Mouse (Mus musculus): ENCODE results near the gene Uqcrq. TPM values are rescaled to one million over a fixed set of nuclear protein-coding genes. Genes with fewer than 3 reads are reported as not detected.
A peak's percentile ranks its signal among the peaks of the same experiment; 100 is the strongest.

The Uqcrq gene
- polyA plus RNA-seq, 1 experiment from 2014 or later = 797 TPM

DNA sequence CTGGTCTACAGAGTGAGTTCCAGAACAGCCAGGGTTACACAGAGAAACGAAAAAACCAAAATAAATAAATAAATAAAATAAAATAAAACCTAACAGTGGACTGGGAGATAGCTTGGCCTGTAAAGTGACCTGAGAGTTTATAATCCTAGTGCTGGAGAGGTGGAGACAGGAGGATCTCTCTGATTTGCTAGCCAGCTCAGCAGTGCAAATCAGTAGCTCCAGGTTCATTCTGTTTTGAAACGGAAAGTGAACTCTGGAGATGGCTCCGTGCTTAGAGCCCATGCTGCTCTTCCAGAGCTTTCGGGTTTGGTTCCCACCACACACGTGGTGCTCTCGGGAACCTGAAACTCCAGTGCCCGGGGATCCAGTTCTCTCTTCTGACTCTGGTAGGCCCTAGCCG is 17.4 kb upstream of the Uqcrq start:
- no peak overlapping the region for H3K4me2 ChIP-seq

DNA sequence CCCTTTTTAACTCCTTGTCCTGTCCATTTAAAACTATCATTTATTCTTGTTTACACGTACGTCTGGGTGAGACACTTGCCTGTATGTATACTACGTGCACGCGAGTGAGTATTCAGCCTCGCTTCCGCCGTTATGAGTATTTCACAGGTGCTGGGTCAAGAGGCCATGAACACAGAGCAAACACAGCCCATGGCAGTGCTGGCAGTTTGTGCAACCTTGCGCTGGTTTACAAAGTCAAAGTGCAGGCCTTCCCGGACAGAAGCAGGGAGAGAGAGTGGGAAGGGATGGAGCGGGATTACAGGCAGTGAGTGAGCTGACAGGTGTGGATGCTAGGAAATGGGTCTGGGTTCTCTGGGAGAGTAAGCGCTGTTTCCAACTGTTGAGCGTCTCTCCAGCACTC is 15.6 kb upstream of the Uqcrq start:
- H3K9ac ChIP-seq = no peak overlapping the region
- H3K9me3 ChIP-seq = no peaks in the 10 kb centered on the region
- H3K27ac ChIP-seq (replicated peaks) = no peak overlapping the region
- H3K4me3 ChIP-seq = no peak overlapping the region
- H3K4me1 ChIP-seq (replicated peaks) = no peaks in the 10 kb centered on the region
- no peak for ATAC-seq (ENCODE audit: low FRiP score, low read depth)
- 90% methylated on average over 13 of the region's 13 CpGs for WGBS
- no peaks in the 10 kb centered on the region for H3K36me3 ChIP-seq
- no peak overlapping the region for H3K4me2 ChIP-seq
- no peaks in the 10 kb centered on the region for H3K27me3 ChIP-seq

More for the DNA sequence above, 17.4 kb upstream of the Uqcrq start:
- no peak overlapping the region for H3K4me3 ChIP-seq
- H3K4me1 ChIP-seq (replicated peaks) = no peaks in the 10 kb centered on the region
- H3K9me3 ChIP-seq = no peaks in the 10 kb centered on the region
- no peaks in the 10 kb centered on the region for H3K36me3 ChIP-seq
- H3K9ac ChIP-seq = no peak overlapping the region
- 89% methylated on average over 8 of the region's 8 CpGs for WGBS
- H3K27me3 ChIP-seq = no peaks in the 10 kb centered on the region
- no peak for ATAC-seq (ENCODE audit: low FRiP score, low read depth)
- no peak overlapping the region for H3K27ac ChIP-seq (replicated peaks)

DNA sequence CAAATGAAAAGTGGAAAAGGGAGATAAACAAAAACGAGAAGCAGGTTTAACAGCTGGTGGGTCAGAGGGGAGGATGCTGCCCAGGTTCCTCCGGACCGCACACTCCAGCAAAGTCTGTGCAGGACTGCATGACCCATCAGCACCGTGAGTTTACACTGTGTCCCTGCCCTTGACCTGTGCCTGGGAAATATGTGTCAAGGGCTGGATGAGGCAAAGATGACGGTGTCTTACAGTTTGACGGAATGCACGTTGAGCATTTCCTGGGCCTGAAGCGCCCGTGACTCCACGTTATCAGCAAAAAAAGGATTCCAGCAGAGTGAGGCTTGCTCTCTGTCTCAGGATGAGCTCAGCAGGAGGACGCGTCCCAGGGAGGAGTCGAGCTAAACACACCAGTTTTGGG is 14.9 kb upstream of the Uqcrq start:
- Histone ChIP-seq H3K4me1 (replicated peaks) (no peaks in the 10 kb centered on the region), H3K4me2 (no peak overlapping the region), H3K9me3 (no peaks in the 10 kb centered on the region), H3K36me3 (no peaks in the 10 kb centered on the region), H3K27ac (replicated peaks) (no peak overlapping the region), H3K27me3 (no peaks in the 10 kb centered on the region), H3K9ac (no peak overlapping the region), H3K4me3 (no peak overlapping the region)
- no peak for ATAC-seq (ENCODE audit: low FRiP score, low read depth)
- 62% methylated on average over 13 of the region's 13 CpGs for WGBS

DNA sequence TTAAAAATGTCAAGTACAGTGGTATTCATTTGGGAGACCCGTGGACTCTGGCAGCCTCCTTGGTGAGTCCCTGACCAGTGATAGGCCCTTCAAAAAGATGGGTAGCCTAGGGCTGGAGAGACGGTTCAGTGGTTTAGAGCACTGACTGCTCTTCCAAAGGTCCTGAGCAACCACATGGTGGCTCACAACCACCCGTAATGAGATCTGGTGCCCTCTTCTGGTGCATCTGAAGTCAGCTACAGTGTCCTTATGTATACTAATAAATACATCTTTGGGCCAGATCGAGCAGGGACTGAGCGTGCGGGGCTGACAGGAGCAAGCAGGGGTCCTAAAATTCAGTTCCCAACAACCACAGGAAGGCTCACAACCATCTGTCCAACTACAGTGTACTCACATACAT is 13.2 kb upstream of the Uqcrq start:
- WGBS = 37% methylated on average over 6 of the region's 6 CpGs
- no peak for ATAC-seq (ENCODE audit: low FRiP score, low read depth)

DNA sequence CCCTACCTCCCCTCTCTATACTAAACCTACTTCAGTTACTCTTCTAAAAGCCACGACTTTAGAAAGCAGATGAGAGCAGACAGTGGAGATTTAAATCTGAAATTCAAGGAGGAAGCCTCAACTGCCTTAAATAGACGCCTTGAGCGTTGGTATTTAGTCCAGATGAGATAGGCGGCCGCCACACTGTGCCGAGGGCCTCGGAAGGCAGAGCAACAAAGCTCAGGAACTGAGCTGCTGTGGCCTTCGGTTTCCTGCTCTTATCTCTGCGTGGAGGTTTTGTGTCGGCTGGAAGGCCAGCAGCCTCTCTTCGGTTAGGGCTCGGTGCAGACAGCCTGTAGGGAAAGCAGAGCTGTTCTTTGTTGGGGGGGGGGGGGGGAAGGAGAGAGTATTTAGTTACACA is 11.3 kb upstream of the Uqcrq start:
- Histone ChIP-seq H3K27ac (replicated peaks) (no peak overlapping the region), H3K4me3 (no peak overlapping the region), H3K4me2 (no peak overlapping the region), H3K9ac (no peak overlapping the region), H3K9me3 (no peaks in the 10 kb centered on the region), H3K27me3 (no peaks in the 10 kb centered on the region), H3K4me1 (replicated peaks) (no peaks in the 10 kb centered on the region), H3K36me3 (no peaks in the 10 kb centered on the region)
- ATAC-seq (ENCODE audit: low FRiP score, low read depth) = no peak
- WGBS = 59% methylated on average over 12 of the region's 12 CpGs

More for the DNA sequence above, 13.2 kb upstream of the Uqcrq start:
- no peak overlapping the region for H3K27ac ChIP-seq (replicated peaks)
- H3K4me1 ChIP-seq (replicated peaks) = no peaks in the 10 kb centered on the region
- H3K27me3 ChIP-seq = no peaks in the 10 kb centered on the region
- H3K9ac ChIP-seq = no peak overlapping the region
- no peak overlapping the region for H3K4me2 ChIP-seq
- no peaks in the 10 kb centered on the region for H3K9me3 ChIP-seq
- no peaks in the 10 kb centered on the region for H3K36me3 ChIP-seq
- no peak overlapping the region for H3K4me3 ChIP-seq

DNA sequence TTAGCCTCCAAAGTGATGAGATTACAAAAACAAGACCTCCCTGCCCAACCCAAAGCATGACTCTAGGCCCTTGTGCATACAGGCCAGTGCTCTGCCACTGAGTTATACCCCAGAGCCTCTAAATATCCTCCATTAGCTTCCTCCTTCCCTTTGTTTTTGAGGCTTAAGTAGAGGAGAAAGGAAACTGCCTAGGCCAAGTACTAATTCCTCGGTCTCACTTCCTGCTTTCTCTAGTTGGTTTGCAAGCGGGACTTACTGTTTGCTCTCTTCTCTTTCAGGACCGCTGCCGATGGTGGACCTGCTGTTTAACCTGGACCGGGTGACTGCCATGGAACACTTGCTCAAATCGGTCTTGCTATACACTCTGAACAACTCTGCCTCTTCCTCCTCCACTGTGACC is 5.7 kb upstream of the Uqcrq start:
- no peak overlapping the region for H3K4me3 ChIP-seq
- no peaks in the 10 kb centered on the region for H3K9me3 ChIP-seq
- no peaks in the 10 kb centered on the region for H3K27me3 ChIP-seq
- no peak overlapping the region for H3K27ac ChIP-seq (replicated peaks)
- H3K9ac ChIP-seq = no peak overlapping the region
- no peak overlapping the region for H3K4me2 ChIP-seq
- 86% methylated on average over 6 of the region's 6 CpGs for WGBS
- ATAC-seq (ENCODE audit: low FRiP score, low read depth) = no peak
- H3K4me1 ChIP-seq (replicated peaks) = peaks cover 5% of the 10 kb centered on the region; the same call in 1 of the 2 replicates
- no peaks in the 10 kb centered on the region for H3K36me3 ChIP-seq

DNA sequence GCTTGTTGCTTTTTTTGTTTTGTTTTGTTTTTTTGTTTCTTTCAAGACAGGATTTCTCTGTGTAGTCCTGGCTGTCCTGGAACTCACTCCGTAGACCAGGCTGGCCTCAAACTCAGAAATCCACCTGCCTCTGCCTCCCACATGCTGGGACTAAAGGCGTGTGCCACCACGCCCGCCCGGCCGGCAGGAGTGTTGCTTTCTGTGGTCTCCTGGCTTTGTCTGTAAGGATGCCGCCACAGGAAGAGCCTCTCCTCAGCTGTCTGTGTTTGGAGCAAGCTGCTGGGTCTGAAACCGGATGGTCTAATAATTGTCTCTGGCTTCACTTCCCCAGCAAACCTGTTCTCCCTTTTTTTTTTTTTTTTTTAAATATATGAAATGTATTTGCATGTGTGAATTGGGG is 4.9 kb upstream of the Uqcrq start:
- Histone ChIP-seq H3K36me3 (no peaks in the 10 kb centered on the region), H3K4me1 (replicated peaks) (peaks cover 5% of the 10 kb centered on the region; the same call in 1 of the 2 replicates), H3K27ac (replicated peaks) (no peak overlapping the region), H3K9ac (no peak overlapping the region), H3K9me3 (no peaks in the 10 kb centered on the region), H3K4me3 (no peak overlapping the region), H3K27me3 (no peaks in the 10 kb centered on the region), H3K4me2 (no peak overlapping the region)
- no peak for ATAC-seq (ENCODE audit: low FRiP score, low read depth)
- WGBS = 88% methylated on average over 8 of the region's 8 CpGs

DNA sequence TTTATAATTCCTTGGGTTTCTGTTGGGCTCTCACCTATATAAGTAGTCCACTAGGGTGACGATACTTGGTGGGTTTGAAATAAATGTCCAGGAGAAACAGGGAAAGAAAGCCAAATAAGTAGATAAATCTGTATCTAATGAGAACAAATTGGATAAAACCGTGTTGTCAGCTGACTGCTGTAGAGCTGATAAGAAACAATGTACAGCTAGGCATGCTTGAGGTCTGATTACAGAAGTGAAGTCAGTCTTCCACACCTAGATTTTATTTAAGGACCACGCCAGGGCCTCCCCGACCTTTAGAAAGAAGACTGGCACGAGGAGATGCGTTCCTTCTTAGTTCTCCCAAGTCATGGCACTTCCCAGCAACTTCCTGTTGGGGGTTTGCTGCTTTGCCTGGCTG is 2.4 kb upstream of the Uqcrq start:
- Histone ChIP-seq H3K36me3 (peaks cover 9% of the 10 kb centered on the region), H3K27ac (replicated peaks) (no peak overlapping the region), H3K4me2 (no peak overlapping the region), H3K9ac (no peak overlapping the region), H3K9me3 (no peaks in the 10 kb centered on the region), H3K27me3 (no peaks in the 10 kb centered on the region), H3K4me1 (replicated peaks) (peaks cover 17% of the 10 kb centered on the region), H3K4me3 (no peak overlapping the region)
- no peak for ATAC-seq (ENCODE audit: low FRiP score, low read depth)
- 65% methylated on average over 6 of the region's 6 CpGs for WGBS

DNA sequence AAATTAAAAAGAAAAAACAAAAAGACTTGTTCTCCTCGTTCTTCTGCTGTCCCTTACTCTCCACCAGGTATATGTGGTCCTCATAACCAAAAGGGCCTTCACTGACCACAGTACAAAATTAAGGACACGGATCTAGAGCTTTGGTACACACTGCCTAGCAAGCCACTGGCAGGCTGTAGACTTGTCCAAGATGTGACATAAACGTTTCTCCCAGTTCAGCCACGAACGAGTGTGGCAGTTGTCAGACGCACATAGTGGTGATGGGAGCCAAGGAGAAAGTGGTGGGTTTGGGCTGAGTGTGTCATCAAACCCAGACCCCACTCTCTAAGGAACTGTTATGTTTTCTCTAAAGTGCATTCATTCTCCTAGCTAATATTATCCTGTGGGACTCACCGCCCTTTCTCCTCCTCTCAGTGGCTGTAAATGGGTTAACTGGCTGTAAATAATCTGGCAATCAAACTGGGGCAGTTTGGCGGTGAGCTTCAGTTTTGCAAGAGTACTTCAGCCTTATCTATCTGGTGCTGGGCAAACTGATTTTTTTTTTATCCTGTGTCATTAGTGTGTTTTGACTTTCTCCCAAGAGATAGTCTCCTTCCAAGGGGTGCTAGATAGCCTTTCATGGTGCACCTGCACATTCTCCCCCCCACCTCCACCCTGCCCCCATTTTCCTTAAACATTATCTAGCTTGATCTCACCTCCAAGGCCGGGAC is 871 bp upstream of the Uqcrq start:
- Histone ChIP-seq H3K4me2 (peak overlapping the region; percentile 60), H3K36me3 (peaks cover 11% of the 10 kb centered on the region), H3K4me3 (peak overlapping the region; percentile 83), H3K27me3 (no peaks in the 10 kb centered on the region), H3K9ac (peak overlapping the region; percentile 41), H3K4me1 (replicated peaks) (peaks cover 17% of the 10 kb centered on the region), H3K9me3 (no peaks in the 10 kb centered on the region), H3K27ac (replicated peaks) (peak overlapping the region; percentile 80)
- 16% methylated on average over 9 of the region's 9 CpGs for WGBS
- ATAC-seq (ENCODE audit: low FRiP score, low read depth) = peak; percentile 53

DNA sequence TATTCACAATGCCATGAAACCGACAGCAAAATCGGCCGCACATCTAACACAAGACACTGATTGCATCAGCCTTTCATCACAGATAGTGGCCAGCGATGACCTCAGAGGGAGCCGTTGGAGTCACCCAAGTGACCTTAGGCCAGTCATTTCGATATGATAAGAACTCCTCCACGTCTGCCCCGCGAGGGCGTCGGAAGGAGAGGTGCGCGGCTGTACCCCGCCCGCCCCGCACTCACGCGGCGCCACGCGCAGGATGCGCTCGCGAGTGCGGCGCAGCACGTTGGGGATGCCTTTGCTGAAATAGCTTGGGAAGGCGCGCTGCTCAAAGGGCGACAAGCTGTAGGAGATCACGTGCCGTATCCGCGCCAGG is 346 bp downstream of the Uqcrq start:
- Histone ChIP-seq H3K27ac (replicated peaks) (peak overlapping the region; percentile 86), H3K36me3 (peaks cover 11% of the 10 kb centered on the region), H3K9me3 (no peaks in the 10 kb centered on the region), H3K4me2 (peak overlapping the region; percentile 75), H3K4me1 (replicated peaks) (peaks cover 17% of the 10 kb centered on the region), H3K4me3 (peak overlapping the region; percentile 83), H3K9ac (peak overlapping the region; percentile 74), H3K27me3 (no peaks in the 10 kb centered on the region)
- peak; percentile 70 for ATAC-seq (ENCODE audit: low FRiP score, low read depth)
- WGBS = under 1% methylated on average over 34 of the region's 34 CpGs

DNA sequence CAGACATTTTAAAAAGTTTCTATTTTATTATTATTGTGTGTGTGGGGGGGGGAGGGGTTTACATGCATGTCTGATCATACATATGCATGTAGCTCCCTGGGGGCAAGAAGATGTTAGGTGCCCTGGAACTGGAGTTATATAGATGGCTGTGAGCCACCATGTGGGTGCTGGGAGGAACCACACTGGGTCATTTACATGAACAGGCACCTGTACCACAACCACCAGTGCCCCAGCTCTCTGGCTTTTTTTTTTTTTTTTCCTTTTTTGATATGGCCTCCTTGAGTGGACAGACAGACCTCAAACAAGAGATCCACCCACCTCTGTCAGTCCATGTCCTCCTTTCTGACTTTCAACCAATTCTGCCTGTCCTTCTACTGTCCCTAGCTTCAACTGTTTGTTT is 1.4 kb downstream of the Uqcrq start:
- H3K4me2 ChIP-seq = peak overlapping the region; percentile 75
- H3K27me3 ChIP-seq = no peaks in the 10 kb centered on the region
- H3K9ac ChIP-seq = no peak overlapping the region
- H3K9me3 ChIP-seq = no peaks in the 10 kb centered on the region
- ATAC-seq (ENCODE audit: low FRiP score, low read depth) = no peak
- H3K27ac ChIP-seq (replicated peaks) = no peak overlapping the region
- peak overlapping the region; percentile 83; the same call in 1 of the 2 replicates for H3K4me3 ChIP-seq
- H3K36me3 ChIP-seq = peaks cover 11% of the 10 kb centered on the region
- H3K4me1 ChIP-seq (replicated peaks) = peaks cover 17% of the 10 kb centered on the region

DNA sequence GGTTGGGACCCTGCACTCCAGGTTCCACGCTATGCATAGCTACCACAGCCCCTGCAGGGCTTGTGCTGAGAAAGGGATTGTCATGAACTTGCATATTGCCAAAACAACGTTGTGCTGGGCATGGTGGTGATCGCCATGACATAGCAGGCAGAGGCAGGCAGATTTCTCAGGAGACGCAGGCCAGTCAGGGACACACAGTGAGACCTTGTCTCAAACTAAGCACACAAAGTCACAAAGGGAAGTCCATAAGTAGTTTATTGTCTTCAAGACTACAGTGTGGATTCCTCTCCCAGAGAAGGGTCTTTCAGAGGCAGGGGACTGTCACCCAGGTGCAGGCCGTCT is 1.9 kb downstream of the Uqcrq start:
- Histone ChIP-seq H3K27ac (replicated peaks) (no peak overlapping the region), H3K4me3 (no peak overlapping the region), H3K4me2 (no peak overlapping the region), H3K9ac (no peak overlapping the region), H3K9me3 (no peaks in the 10 kb centered on the region), H3K4me1 (replicated peaks) (peaks cover 17% of the 10 kb centered on the region), H3K27me3 (no peaks in the 10 kb centered on the region), H3K36me3 (peaks cover 11% of the 10 kb centered on the region)
- 94% methylated on average over 5 of the region's 5 CpGs for WGBS
- no peak for ATAC-seq (ENCODE audit: low FRiP score, low read depth)
